Mouse (Mus musculus) thymus, adult 2 months (tissue): ENCODE results near the gene Ugt2b5. TPM values are rescaled to one million over a fixed set of nuclear protein-coding genes. Genes with fewer than 3 reads are reported as not detected.
"Not testable (repeated sequence)": the region's sequence is repeated elsewhere in the genome, so short reads cannot be mapped to it uniquely, and the experiment has no call there.

Experiments used
- DNase-seq: peaks from one replicate; pipeline ENCODE4 v3.0.0; 2021
- H3K27ac ChIP-seq: fragments of 200-500 bp; 2 replicates; pipeline ENCODE4 v1.5.1; 2012; ENCODE audit warnings: low read length, control low read depth; ENCODE audit not compliant: control insufficient read depth, insufficient read depth
- H3K27me3 ChIP-seq: fragments of 200-500 bp; 2 replicates; pipeline ENCODE4 v1.6.1; 2012; ENCODE audit warnings: mild to moderate bottlenecking, low read length, moderate library complexity, mixed read lengths; ENCODE audit not compliant: control insufficient read depth, insufficient read depth
- H3K36me3 ChIP-seq: fragments of 200-500 bp; 2 replicates; pipeline ENCODE4 v1.6.1; 2012; ENCODE audit warnings: mild to moderate bottlenecking, low read length, moderate library complexity; ENCODE audit not compliant: control insufficient read depth, insufficient read depth
- H3K4me1 ChIP-seq: fragments of 200-500 bp; replicated peaks from 2 replicates; pipeline ENCODE4 v1.6.1; 2012; ENCODE audit warnings: low read length; ENCODE audit not compliant: control insufficient read depth, insufficient read depth
- H3K4me3 ChIP-seq: fragments of 200-500 bp; 2 replicates; pipeline ENCODE4 v1.5.1; 2012; ENCODE audit warnings: mild to moderate bottlenecking, low read length, control low read depth, moderate library complexity; ENCODE audit not compliant: control insufficient read depth, insufficient read depth
- CTCF ChIP-seq: fragments of 200-500 bp; IDR thresholded peaks from 2 replicates; pipeline ENCODE4 v1.5.1; 2012; ENCODE audit warnings: mild to moderate bottlenecking, control low read depth, low read length, moderate library complexity, borderline replicate concordance; ENCODE audit not compliant: control insufficient read depth, poor library complexity, insufficient read depth; ENCODE audit errors: extremely low read depth
- POLR2A ChIP-seq: fragments of 200-500 bp; IDR thresholded peaks from 2 replicates; pipeline ENCODE4 v1.6.1; 2012; ENCODE audit warnings: mild to moderate bottlenecking, low read length, control low read depth, moderate library complexity; ENCODE audit not compliant: control insufficient read depth, poor library complexity, insufficient read depth; ENCODE audit errors: extremely low read depth
- WGBS: fragments of 180-500 bp; shearing (Covaris S2); methylation state at CpG from one replicate; pipeline ENCODE4 v1.1.7; 2018; 5-methylcytosine and 5-hydroxymethylcytosine counted together
- polyA plus RNA-seq: library from polyadenylated mRNA; depleted of rRNA; stranded (reverse); fragments of >200 nt; gene quantifications from 2 replicates; pipeline ENCODE4 v1.2.3, GENCODE M21; 2012; rRNA removed

Gene Ugt2b5
- 0.20 TPM in 1 of 2 replicates, not detected in the other for polyA plus RNA-seq

DNA sequence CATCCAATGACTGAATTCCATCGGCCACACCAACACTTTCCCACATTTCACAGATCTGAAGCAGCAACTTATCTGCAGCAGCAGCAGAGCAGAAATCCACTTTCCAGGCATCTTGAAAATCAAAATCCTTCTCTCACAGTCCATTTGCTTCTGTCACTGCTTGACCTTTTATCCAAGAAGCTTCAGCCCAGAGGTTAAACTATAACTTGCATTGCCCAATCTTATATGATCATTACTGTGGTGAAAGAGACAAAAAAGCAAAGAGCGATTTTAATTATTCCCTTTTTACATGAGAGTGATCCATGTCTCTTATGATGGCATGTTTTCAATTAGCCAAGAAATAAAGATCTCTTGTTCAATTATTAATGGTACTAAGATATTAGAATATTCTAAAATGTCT is at the start of gene Ugt2b5:
Ugt2b5 (minus strand) TSS at position 123 of the 400 bp plus-strand sequence.
- not testable (repeated sequence) for H3K4me1 ChIP-seq, H3K27ac ChIP-seq, H3K36me3 ChIP-seq, H3K27me3 ChIP-seq, H3K4me3 ChIP-seq, DNase-seq
- 92% methylated on average over 2 of the region's 2 CpGs for WGBS

DNA sequence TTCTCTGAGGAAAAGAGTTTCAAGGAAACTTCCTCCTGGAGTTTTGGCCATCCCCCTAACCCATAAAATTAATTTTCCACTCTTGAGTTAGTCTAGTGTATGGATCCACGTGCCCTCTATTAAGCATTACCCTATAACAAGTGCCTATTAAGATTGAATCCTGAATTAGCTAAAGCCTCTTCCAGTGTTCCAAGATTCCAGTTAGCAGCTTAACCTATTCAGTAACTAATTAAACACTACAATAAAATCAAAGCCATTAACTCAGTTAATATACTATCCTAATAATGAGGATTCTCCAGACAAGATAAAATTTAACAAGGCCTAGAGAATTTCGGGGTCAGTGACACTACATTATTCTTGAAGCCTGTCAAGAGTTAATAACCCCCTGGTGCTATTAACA is 35.7 kb upstream of the Ugt2b5 start:
- WGBS: 62% methylated on average over 2 of the region's 2 CpGs
- not testable (repeated sequence) for DNase-seq, H3K36me3 ChIP-seq, H3K4me1 ChIP-seq, H3K27me3 ChIP-seq, H3K4me3 ChIP-seq, H3K27ac ChIP-seq

DNA sequence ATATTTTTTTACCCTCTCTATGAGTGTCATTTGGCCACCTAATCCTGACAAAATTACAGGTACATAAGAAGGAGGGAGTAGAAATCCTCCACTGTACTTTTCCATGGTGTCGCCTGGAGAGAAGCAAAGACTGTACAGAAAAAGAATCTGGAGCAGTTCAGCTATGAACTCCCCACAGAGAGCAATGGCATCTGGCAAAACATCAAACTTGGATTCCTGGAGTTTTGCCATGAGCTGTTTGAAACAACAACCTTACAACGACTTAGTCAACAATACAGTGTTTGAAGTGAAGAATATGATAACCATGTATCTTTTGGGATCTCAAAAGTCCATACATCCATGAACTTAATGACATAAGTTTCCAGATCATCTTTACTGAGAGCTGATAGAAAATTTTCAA is 34.6 kb upstream of the Ugt2b5 start:
- Histone ChIP-seq H3K4me1 (no peaks in the 10 kb centered on the region), H3K27ac (no peak overlapping the region), H3K36me3 (no peaks in the 10 kb centered on the region), H3K4me3 (no peak overlapping the region), H3K27me3 (no peaks in the 10 kb centered on the region)
- TF ChIP-seq CTCF: no peak
- TF ChIP-seq POLR2A: no peak
- DNase-seq: no peak
- 82% methylated on average over 2 of the region's 2 CpGs for WGBS

DNA sequence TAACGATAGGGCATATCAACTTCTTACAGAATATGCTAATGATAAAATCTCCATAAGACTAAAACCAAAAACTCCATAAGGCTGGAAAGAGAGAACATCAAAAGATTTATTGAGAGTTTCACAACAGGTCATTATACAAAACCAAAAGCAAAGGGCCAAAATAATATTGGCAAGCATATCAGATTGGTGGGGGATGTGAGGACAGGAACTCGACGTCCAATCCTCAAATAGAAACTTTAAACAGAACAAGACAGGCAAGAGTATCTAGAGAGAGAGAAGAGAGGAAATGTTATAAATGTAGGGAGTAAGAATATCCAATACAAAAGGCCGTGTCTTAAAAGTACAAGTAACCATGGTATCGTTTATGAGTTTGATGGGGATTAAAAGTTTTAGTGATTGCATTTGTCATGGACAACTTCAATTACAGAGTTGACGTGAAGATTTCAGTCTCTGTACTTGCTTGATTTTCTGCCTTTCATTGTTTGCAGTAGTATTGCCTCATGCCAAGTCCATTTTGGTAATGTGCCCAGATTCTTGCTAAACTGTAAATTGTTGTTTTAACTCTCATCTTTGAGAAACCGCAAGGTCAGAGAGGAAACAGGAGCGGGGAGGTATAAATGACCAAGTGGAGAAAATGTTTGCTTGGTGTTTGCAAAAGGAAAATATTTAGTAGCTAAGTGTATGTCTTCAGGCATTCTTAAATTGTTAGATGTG is 7.8 kb upstream of the Ugt2b5 start:
- no peak for DNase-seq
- H3K27me3 ChIP-seq: no peaks in the 10 kb centered on the region
- no peak for TF ChIP-seq POLR2A
- TF ChIP-seq CTCF: no peak
- H3K4me1 ChIP-seq: no peaks in the 10 kb centered on the region
- H3K27ac ChIP-seq: no peak overlapping the region
- no peak overlapping the region for H3K4me3 ChIP-seq
- WGBS: 86% methylated on average over 8 of the region's 8 CpGs
- no peaks in the 10 kb centered on the region for H3K36me3 ChIP-seq

DNA sequence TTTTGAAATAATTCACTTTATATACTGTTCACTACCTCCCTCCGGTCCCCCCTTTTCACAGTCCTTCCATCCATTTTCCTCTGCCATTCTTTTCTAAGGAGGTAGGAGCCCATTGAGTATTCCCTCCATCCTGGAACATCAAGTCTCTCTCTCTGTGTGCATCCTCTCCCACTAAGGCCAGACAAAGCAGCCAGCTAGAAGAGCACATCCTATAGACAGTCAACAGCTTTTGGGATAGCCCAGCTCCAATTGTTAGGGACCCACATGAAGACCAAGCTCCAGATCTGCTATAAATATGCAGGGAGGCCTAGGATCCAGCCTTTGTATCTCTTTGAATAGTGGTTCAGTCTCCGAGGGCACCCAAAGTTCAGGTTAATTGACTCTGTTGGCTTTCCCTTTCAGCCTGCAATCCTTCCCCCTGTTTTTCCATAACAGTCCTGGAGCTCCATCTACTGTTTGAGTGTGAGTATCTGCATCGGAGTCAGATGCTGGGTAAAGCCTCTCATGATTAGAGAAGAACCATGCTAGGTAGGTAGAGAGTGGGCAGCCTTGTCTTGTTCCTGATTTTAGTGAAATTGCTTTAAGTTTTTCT is 2.8 kb upstream of the Ugt2b5 start:
- H3K36me3 ChIP-seq: no peaks in the 10 kb centered on the region
- H3K27me3 ChIP-seq: no peaks in the 10 kb centered on the region
- H3K27ac ChIP-seq: no peak overlapping the region
- no peaks in the 10 kb centered on the region for H3K4me1 ChIP-seq
- no peak overlapping the region for H3K4me3 ChIP-seq
- no peak for DNase-seq
- 40% methylated on average over 3 of the region's 3 CpGs for WGBS
- TF ChIP-seq POLR2A: no peak
- no peak for TF ChIP-seq CTCF

DNA sequence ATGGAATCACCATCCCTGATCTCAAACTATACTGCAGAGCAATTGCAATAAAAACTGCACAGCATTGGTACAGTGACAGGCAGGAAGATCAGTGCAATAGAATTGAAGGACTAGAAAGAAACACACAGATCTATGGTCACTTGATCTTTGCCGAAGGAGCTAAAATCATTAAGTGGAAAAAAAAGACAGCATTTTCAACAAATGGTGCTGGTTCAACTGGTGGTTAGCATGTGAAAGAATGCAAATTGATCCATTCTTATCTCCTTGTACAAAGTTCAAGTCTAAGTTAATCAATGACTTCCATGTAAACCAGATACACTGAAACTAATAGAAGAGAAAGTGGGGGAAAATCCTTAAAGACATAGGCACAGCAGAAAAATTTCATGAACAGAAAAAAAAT is 36.4 kb downstream of the Ugt2b5 start:
- WGBS: 91% methylated on average over 1 of the region's 1 CpGs
- not testable (repeated sequence) for H3K36me3 ChIP-seq, H3K4me1 ChIP-seq, DNase-seq, H3K27me3 ChIP-seq, H3K27ac ChIP-seq, H3K4me3 ChIP-seq

DNA sequence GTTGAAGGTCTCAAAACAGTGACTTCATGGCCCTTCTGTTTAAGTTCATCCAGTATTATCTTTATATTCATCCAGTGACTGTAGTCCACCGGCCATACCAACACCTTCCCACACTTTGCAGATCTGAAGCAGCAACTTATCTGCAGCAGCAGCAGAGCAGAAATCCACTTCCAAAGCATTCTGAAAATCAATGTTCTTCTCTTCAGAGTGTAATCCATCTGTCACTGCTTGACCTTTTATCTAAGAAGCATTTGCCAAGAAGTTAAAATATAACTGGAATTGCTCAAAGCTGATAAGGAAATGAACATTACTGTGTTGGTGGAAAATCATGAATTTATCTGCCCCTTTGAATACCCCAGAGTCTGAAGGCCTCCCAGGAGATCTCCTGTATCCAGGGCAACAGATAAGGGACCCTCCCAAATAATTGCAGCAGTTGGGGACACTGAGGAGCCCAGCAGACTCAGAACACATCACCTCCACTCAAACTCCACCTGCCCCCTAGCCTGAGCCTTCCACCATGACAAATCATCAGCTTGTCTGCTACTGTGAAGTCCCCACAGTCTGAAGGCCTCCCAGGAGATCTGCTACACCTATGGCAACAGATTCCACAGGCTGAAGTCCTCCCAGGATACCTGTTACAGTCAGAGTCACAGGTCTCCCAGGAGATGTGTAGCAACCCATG is 47.6 kb downstream of the Ugt2b5 start, which contains the start of gene Ugt2b36:
Ugt2b36 (minus strand) TSS at position 210 of the 682 bp plus-strand sequence.
- no peak within 1 kb of the TSS for H3K4me3 ChIP-seq
- no peaks in the 10 kb centered on the region for H3K36me3 ChIP-seq
- 92% methylated on average over 1 of the region's 1 CpGs for WGBS
- TF ChIP-seq CTCF (no peak), POLR2A (no peak)
- no peaks in the 10 kb centered on the region for H3K27me3 ChIP-seq
- no peak within 1 kb of the TSS for H3K27ac ChIP-seq
- DNase-seq: no peak
- no peaks in the 10 kb centered on the region for H3K4me1 ChIP-seq
